Mouse (Mus musculus) brain, embryonic 14.5 days (tissue): ENCODE data around the gene Nup214. TPM values are rescaled to one million over a fixed set of nuclear protein-coding genes. Genes with fewer than 3 reads are reported as not detected.

Source experiments
- DNase-seq: peaks from one replicate; pipeline ENCODE4 v3.0.0-alpha.2; 2011; ENCODE audit warnings: low read depth
- CTCF ChIP-seq: fragments of 200-500 bp; IDR thresholded peaks from 2 replicates; pipeline ENCODE4 v1.5.1; 2012; ENCODE audit warnings: inconsistent platforms, mild to moderate bottlenecking, moderate library complexity, borderline replicate concordance; ENCODE audit not compliant: insufficient read depth, insufficient read length; ENCODE audit errors: extremely low read depth
- POLR2A ChIP-seq: fragments of 200-500 bp; IDR thresholded peaks from 2 replicates; pipeline ENCODE4 v1.6.1; 2012; ENCODE audit warnings: mild to moderate bottlenecking, inconsistent platforms, borderline replicate concordance; ENCODE audit not compliant: poor library complexity, insufficient read depth, insufficient read length, severe bottlenecking; ENCODE audit errors: extremely low read depth
- polyA plus RNA-seq: library from polyadenylated mRNA; depleted of rRNA; stranded (reverse); fragments of >200 nt; gene quantifications from 2 replicates; pipeline ENCODE4 v1.2.3, GENCODE M21; 2012

The Nup214 gene
- polyA plus RNA-seq, 1 experiment = 42.1 TPM

DNA sequence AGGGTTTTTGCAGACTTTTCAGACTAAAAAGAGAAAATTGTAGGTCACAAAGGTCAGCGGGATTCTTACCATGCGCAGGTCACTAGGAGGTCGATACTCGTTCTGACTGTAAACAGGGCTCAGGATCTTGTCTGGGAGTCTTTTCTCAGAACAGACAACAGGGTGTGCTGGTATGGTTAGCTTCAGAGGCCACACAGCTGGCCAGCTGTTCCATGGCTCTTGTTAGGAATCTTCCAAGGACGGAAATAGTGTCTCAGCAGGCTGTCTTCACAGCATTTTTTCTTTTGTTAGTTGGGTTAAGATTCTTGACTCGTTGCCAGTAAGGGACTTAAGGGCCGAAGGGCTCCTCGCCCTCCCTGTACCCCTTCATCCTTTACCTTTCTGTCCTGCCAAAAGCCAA, 7.4 kb upstream of the Nup214 start:
- TF ChIP-seq CTCF (no peak), POLR2A (no peak)
- no peak for DNase-seq

DNA sequence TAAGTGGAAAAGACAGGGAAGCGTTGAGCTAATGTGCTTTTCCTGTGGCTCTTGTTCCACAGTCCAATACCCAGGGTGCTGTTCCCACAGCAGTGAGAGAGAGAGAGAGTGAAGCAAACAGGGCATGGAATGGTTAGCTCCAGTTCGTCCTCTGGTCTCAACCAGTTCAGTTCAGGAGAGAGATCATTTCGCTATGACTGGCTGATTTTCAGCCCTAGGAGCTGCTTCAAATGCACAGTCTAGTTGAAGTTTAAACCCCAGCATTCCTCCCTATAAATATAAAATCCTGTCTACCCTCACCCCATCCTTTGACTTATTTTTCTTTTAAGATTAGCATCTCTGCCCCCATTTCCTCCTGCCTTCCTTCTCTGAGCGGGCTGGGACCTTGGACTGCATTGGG, 1.6 kb upstream of the Nup214 start:
- TF ChIP-seq POLR2A (no peak), CTCF (no peak)

DNA sequence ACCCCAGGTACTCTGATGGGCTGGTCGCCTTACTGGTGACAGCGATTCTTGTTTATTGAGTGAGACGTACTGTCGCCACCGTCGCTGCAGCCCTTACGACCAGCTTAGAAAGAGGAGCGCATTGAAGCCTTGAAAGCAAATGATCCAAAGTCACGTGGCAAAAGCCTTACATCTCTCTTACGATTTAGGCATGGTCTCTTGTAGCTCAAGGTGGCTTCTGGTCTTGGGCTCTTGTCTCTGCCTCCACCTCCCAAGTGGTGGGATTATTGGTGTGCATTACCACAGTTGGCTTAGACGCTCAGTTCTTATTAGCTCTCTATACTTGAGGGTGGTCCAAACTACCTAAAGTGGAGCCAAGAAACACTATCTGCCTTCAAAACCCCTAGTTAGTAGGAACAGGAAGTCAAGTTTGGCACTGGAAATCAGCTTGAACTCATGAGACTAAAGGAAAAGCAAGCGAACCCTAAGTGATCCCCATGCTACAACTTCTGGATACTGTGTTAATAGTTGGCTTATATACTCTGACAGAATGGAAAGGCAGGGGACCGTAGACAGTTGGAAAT, 654 bp downstream of the Nup214 start:
- no peak for TF ChIP-seq POLR2A
- no peak for TF ChIP-seq CTCF
- no peak for DNase-seq

More for the DNA sequence above, 1.6 kb upstream of the Nup214 start:
- DNase-seq = no peak

DNA sequence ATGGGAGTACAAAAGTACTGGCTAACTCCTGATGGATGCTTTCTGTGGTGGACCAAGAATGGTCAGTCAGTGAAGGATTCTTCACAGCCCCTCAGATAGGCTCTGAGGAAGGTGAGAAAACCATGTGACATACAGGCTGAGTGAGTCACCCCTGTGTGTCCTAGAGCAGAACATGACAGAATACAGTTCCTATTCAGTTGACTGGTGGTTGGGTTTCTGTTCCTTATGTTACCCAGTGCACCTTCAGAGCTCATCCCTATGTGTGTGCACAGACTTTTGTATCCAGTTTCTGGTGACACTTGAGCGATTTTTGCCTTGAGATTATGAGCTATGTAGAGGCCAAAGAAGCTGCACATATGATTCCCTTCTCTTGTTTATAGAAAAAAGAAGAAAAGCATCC, 13.5 kb downstream of the Nup214 start:
- TF ChIP-seq CTCF = no peak
- TF ChIP-seq POLR2A = no peak
- no peak for DNase-seq

DNA sequence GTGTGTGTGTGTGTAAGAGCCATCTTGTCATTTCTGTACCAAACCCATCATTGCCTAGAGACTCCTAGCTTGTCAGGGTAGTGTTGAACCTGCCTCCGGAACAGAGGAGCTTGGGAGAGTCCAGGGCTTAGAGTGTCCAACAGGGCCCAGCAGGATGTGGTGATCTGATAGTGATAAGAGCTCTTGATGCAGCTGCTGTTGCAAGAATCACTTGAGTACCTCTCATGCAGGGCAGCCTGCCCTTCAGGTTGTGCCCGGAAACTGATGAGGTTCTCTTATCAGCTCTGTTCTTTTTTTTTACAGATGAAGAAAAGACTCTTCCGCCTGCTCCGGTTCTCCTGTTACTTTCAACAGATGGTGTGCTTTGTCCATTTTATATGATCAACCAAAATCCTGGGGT, 16.7 kb downstream of the Nup214 start:
- no peak for DNase-seq
- TF ChIP-seq CTCF (no peak), POLR2A (no peak)

DNA sequence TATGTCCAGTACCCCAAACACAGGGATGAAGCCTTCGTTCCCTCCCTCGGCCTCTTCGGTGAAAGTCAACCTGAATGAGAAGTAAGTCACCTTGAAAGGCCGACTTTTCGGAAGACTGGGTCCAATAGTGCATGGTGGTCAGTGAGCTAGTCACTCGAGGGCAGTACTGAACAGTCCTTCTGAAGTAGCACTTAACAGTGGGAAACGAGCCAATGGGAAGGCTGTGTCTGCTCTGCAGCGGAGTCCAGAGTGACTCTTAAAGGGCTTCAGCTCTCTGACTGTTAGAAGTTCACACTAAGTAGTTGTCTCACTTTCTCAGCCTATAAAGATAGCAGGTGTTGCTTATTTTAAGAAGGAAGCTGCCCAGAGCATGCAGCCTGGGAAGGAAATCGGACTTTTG, 20.7 kb downstream of the Nup214 start:
- DNase-seq = no peak
- no peak for TF ChIP-seq POLR2A
- TF ChIP-seq CTCF = no peak

DNA sequence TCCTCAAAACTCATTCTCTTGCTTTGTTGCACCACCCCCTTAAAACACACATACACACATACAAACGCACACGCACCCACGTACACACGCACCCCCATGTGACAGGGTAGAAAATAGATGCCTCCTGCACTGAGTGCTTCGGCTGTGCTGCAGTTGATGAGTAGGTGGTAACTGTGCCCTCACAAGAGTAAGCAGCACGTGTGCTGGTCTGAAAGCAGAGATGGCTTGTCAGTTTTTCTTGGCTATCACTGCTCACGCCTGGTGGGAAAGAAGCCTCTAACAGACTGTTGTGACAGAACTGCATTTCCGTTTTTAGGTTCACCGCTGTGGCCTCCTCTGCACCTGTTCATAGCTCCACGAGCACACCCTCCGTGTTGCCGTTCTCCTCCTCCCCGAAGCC, 21.8 kb downstream of the Nup214 start:
- DNase-seq = no peak
- TF ChIP-seq CTCF (no peak), POLR2A (no peak)

DNA sequence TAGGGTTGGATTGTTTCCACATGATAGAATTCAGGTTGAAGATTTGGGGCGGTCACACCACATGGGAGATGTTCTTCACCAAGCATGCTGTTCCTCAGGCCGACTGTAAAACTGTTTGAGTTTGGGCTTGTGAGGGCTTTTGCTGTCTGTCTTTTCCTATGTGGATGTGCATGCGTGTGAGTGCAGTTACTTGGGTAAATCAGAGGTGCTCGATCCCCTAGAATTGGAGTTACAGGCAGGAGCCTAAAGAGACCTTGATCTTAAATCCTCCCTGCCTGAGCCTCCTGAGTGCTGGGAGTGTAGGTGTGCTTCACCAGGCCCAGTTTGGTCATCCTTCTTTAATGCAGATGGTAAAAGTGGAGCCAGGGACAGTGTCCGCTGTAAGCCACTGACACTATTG, 23.3 kb downstream of the Nup214 start:
- TF ChIP-seq CTCF (no peak), POLR2A (no peak)
- no peak for DNase-seq

DNA sequence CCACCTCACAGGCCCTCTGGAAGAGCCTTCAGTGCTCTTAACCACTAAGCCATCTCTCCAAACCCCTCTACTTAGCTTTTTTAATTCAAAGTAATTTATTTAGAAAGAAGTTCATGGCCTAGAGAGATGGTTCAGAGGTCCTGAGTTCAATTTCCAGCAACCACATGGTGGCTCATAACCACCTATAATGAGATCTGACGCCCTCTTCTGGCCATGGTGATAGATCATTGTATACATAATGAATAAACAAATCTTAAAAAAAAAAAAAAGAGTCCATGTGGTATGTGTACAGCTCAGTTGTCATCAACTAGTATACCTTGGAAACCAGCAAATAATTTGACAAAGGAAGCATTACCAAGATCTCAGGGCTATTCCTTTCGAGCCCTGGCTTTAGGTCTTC, 24.2 kb downstream of the Nup214 start:
- TF ChIP-seq CTCF (no peak), POLR2A (no peak)
- DNase-seq = peak; percentile 0

DNA sequence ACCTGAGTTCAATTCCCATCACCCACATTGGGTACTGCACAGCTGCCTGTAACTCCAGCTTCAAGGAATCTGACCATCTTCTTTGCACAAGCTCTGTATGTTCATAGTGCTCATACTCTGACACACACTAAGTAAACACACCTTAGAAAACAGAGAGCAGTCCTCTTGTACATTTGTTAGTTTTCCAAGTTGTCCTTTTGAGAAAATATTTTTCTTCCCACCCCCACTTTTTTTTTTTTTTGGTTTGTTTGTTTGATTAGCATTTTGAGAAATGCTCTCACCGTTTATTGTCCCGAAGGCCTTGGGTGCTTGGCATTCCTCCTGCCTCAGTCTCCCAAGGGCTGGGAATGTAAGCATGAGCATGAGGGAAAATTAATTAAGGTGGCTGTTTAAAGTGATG, 34.1 kb downstream of the Nup214 start:
- DNase-seq = no peak

DNA sequence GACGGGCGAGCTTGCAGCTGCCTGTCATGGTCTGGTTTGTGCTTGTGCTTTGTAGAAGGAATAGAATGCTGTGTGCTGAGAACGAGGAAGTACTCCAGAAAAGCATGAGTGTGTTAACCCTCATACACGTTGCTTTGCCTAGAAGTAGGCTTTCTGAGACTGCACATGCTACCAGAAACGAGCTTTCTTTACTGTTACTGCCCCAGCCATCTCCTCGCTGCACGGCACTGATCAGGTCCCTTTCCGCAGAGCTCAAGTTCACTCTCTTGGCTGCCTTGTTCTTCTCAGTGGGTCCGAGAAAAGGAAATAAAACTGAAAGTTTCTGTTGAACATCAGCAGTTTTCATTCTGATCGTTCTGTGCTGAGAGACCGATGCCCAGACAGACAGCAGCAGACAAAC, 34.5 kb downstream of the Nup214 start:
- no peak for TF ChIP-seq CTCF
- TF ChIP-seq POLR2A = no peak
- DNase-seq = no peak

More for the DNA sequence above, 34.1 kb downstream of the Nup214 start:
- TF ChIP-seq POLR2A = no peak
- TF ChIP-seq CTCF = no peak

DNA sequence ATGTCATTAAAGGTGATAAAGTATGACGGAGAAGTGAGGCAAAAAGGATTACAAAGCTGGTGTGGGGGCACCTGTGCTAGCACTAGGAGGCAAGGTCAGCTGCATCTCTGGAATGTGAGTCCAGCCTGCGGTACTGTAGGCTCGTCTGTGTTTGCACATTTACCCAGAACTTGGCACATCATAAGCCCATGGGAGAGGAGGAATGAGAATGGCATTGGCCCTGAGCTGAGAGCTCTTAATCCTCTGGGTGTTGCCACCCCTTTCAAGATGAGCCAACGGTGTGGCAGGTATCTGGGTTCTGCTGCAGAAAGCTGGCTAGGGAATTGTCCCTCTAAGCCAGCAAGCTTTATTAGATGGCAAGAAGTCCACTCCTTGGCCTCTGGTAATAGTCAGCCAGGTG, 45.5 kb downstream of the Nup214 start:
- no peak for DNase-seq
- no peak for TF ChIP-seq CTCF
- TF ChIP-seq POLR2A = no peak
